Mouse (Mus musculus) lung, embryonic 15.5 days (tissue): Measurements from ENCODE around the gene Utp6. TPM values are rescaled to one million over a fixed set of nuclear protein-coding genes. Genes with fewer than 3 reads are reported as not detected.
"Not testable (repeated sequence)": the region's sequence is repeated elsewhere in the genome, so short reads cannot be mapped to it uniquely, and the experiment has no call there.

ENCODE experiments used
- ATAC-seq: fragments of 200-750 bp; cut with Nextera tagmentation; 2 replicates; pipeline ENCODE4 v1.8.0; 2017; ENCODE audit warnings: moderate number of reproducible peaks, borderline replicate concordance; ENCODE audit not compliant: low FRiP score, low TSS enrichment; ENCODE audit errors: extremely low read depth
- H3K27ac ChIP-seq: fragments of 300-500 bp; sonication (generic); 2 replicates; pipeline ENCODE4 v1.5.1; 2015; ENCODE audit warnings: moderate library complexity, mild to moderate bottlenecking, inconsistent platforms
- H3K27me3 ChIP-seq: fragments of 300-500 bp; sonication (generic); 2 replicates; pipeline ENCODE4 v1.6.1; 2015; ENCODE audit warnings: inconsistent platforms
- H3K36me3 ChIP-seq: fragments of 300-500 bp; sonication (generic); 2 replicates; pipeline ENCODE4 v1.6.1; 2015; ENCODE audit warnings: inconsistent platforms
- H3K4me1 ChIP-seq: fragments of 300-500 bp; sonication (generic); 2 replicates; pipeline ENCODE4 v1.6.1; 2015; ENCODE audit warnings: inconsistent platforms
- H3K4me2 ChIP-seq: fragments of 300-500 bp; sonication (generic); 2 replicates; pipeline ENCODE4 v1.6.1; 2015; ENCODE audit warnings: inconsistent platforms, mild to moderate bottlenecking, moderate library complexity
- H3K4me3 ChIP-seq: fragments of 300-500 bp; sonication (generic); 2 replicates; pipeline ENCODE4 v1.5.1; 2015; ENCODE audit warnings: mild to moderate bottlenecking, inconsistent platforms
- H3K9ac ChIP-seq: fragments of 300-500 bp; sonication (generic); 2 replicates; pipeline ENCODE4 v1.6.1; 2015; ENCODE audit warnings: inconsistent platforms
- H3K9me3 ChIP-seq: fragments of 300-500 bp; sonication (generic); 2 replicates; pipeline ENCODE4 v1.6.1; 2016; ENCODE audit warnings: inconsistent platforms
- WGBS: fragments of 180-500 bp; shearing (Covaris S2); methylation state at CpG from one replicate; pipeline ENCODE4 v1.1.7; 2015; 5-methylcytosine and 5-hydroxymethylcytosine counted together
- polyA plus RNA-seq: library from polyadenylated mRNA; unstranded; fragments of >200 nt; fragmentation: Nextera tagmentation; extraction: Ambion mirVana; gene quantifications from 2 replicates; pipeline ENCODE4 v1.2.1, GENCODE M21; 2015

Gene Utp6
- polyA plus RNA-seq, 1 experiment from 2014 or later = 55.0 TPM

DNA sequence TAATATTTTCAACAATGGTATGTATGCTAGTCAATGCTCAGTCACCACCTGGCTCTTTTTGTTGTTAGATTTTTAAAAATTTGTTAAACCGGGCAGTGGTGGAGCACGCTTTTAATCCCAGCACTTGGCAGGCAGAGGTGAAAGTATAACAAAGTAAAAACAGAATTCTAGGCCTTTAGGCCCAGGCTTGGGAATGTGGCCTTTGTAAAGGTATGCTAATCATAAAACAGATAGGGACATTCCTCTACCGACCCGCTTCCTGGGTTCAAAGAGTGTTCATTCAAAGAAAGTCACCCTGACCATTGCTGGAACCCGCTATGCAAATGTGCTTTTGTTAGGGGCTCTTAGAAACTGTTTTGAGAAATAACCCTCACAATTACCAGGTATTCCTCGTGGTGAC lies 14.5 kb upstream of the Utp6 start:
- not testable (repeated sequence) for H3K4me3 ChIP-seq, H3K9me3 ChIP-seq, ATAC-seq, H3K27ac ChIP-seq, H3K36me3 ChIP-seq, H3K9ac ChIP-seq, H3K4me2 ChIP-seq
- Histone ChIP-seq H3K4me1 (peaks cover 13% of the 10 kb centered on the region), H3K27me3 (peaks cover 33% of the 10 kb centered on the region)
- 85% methylated on average over 6 of the region's 6 CpGs for WGBS

GRCm38 (mm10) chr11:79976222-79976621 lies 14.0 kb upstream of the Utp6 start:
- Histone ChIP-seq H3K4me3 (no peak overlapping the region), H3K36me3 (no peaks in the 10 kb centered on the region), H3K9me3 (no peaks in the 10 kb centered on the region), H3K27ac (no peak overlapping the region), H3K9ac (no peak overlapping the region), H3K27me3 (peaks cover 33% of the 10 kb centered on the region), H3K4me2 (no peak overlapping the region), H3K4me1 (peaks cover 13% of the 10 kb centered on the region)
- ATAC-seq = no peak
- 97% methylated on average over 1 of the region's 1 CpGs for WGBS

- Histone ChIP-seq H3K4me3 (no peak overlapping the region), H3K4me1 (peaks cover 13% of the 10 kb centered on the region), H3K9me3 (no peaks in the 10 kb centered on the region), H3K9ac (no peak overlapping the region), H3K27ac (no peak overlapping the region), H3K27me3 (peaks cover 33% of the 10 kb centered on the region), H3K4me2 (no peak overlapping the region), H3K36me3 (no peaks in the 10 kb centered on the region)
- no peak for ATAC-seq
- WGBS = 78% methylated on average over 2 of the region's 2 CpGs
Measured at GRCm38 (mm10) chr11:79975377-79975776, 13.2 kb upstream of the Utp6 start.

DNA sequence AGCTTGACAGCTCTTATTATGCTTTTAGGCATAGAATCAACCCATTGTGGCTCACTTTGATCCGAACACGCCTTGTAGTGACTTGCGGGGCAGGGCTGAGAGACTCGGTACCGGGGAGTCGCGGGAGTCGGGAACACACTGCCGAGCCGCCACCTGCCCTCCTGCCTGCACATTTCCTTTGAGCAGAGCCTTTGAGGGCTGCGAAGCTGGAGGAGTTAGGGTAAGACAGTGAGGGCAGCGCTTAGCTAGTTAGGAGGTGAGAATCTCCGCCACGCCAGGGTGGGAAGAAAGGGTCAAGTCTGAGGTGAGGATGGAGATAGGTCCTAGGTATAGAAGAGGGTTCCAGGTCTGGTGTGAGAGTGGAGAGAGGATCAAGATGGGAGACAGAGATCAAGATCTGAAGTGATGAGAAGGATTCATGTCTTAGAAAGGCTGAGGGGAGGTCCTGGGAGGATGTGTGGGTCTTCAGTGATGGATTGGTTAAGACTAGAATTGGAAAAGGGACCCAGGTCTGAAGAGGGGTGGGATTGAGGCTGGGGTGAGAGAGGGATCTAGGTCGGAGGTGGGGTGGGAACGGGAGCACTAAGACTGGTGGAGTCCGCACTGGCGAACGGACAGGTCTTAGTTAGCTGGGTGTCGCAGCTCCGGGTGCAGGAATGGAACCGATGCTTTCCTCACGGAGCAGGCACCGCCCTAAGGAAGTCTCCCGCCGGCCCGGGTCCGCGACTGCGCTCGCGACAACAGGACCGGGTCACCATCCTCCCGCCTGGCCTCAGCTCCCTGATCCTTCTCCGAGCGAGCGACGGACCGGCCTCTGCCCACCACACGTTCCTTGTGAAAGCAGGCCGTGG lies 11.7 kb upstream of the Utp6 start:
- peaks cover 33% of the 10 kb centered on the region for H3K27me3 ChIP-seq
- no peaks in the 10 kb centered on the region for H3K36me3 ChIP-seq
- H3K4me1 ChIP-seq = peaks cover 13% of the 10 kb centered on the region
- H3K4me2 ChIP-seq = peak overlapping the region; percentile 90
- peak overlapping the region; percentile 48 for H3K9ac ChIP-seq
- no peak overlapping the region for H3K27ac ChIP-seq
- peak; percentile 39 for ATAC-seq
- no peaks in the 10 kb centered on the region for H3K9me3 ChIP-seq
- peak overlapping the region; percentile 45 for H3K4me3 ChIP-seq
- under 1% methylated on average over 41 of the region's 41 CpGs for WGBS

- ATAC-seq = no peak
- H3K4me3 ChIP-seq = peak overlapping the region; percentile 45
- WGBS = 13% methylated on average over 8 of the region's 8 CpGs
- H3K36me3 ChIP-seq = no peaks in the 10 kb centered on the region
- no peaks in the 10 kb centered on the region for H3K9me3 ChIP-seq
- H3K27ac ChIP-seq = no peak overlapping the region
- 0 out of 2 replicates have a peak overlapping the region, but pooled peaks have one; percentile 48 for H3K9ac ChIP-seq
- H3K4me1 ChIP-seq = peaks cover 13% of the 10 kb centered on the region
- peak overlapping the region; percentile 90 for H3K4me2 ChIP-seq
- H3K27me3 ChIP-seq = peaks cover 33% of the 10 kb centered on the region
Measured at GRCm38 (mm10) chr11:79973133-79973532, 10.9 kb upstream of the Utp6 start.

DNA sequence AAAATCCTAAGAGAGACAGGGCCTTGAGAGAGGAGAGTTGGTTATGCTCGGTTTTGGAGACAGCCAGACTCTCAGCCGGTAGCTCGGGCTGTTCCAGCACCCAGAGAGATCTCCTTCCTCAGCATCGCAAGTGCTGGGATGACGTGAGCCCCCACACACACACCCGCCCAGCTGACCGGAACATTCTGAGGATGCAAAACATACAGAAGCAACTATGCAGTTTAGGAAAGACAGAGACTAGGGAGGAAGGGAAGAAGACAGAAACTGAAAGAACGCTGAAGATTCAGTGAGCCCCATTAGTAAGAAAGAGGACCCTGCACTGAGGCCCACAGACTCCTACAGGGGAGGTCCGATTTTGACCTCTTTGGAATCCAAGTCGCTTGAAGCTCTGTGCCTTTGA lies 5.6 kb upstream of the Utp6 start:
- no peaks in the 10 kb centered on the region for H3K36me3 ChIP-seq
- H3K27ac ChIP-seq = no peak overlapping the region
- no peak overlapping the region for H3K4me3 ChIP-seq
- no peak overlapping the region for H3K9ac ChIP-seq
- 74% methylated on average over 10 of the region's 10 CpGs for WGBS
- no peaks in the 10 kb centered on the region for H3K9me3 ChIP-seq
- no peak overlapping the region for H3K4me2 ChIP-seq
- ATAC-seq = no peak
- H3K4me1 ChIP-seq = peaks cover 7% of the 10 kb centered on the region; the same call in 1 of the 2 replicates
- H3K27me3 ChIP-seq = peaks cover 6% of the 10 kb centered on the region; the same call in 1 of the 2 replicates

- H3K27ac ChIP-seq = no peak overlapping the region
- 51% methylated on average over 8 of the region's 8 CpGs for WGBS
- no peak for ATAC-seq
- H3K9ac ChIP-seq = no peak overlapping the region
- H3K36me3 ChIP-seq = no peaks in the 10 kb centered on the region
- peaks cover 14% of the 10 kb centered on the region for H3K4me1 ChIP-seq
- 0 out of 2 replicates have a peak overlapping the region, but pooled peaks have one; percentile 22 for H3K4me2 ChIP-seq
- H3K27me3 ChIP-seq = no peaks in the 10 kb centered on the region
- no peak overlapping the region for H3K4me3 ChIP-seq
- H3K9me3 ChIP-seq = no peaks in the 10 kb centered on the region
Measured at GRCm38 (mm10) chr11:79965896-79966295, 3.7 kb upstream of the Utp6 start.

- Histone ChIP-seq H3K4me2 (peak overlapping the region; percentile 68), H3K4me1 (peaks cover 17% of the 10 kb centered on the region), H3K4me3 (peak overlapping the region; percentile 78; the same call in 1 of the 2 replicates), H3K27me3 (no peaks in the 10 kb centered on the region), H3K36me3 (peaks cover 13% of the 10 kb centered on the region), H3K9me3 (no peaks in the 10 kb centered on the region), H3K27ac (no peak overlapping the region), H3K9ac (no peak overlapping the region)
- no peak for ATAC-seq
- WGBS = 39% methylated on average over 8 of the region's 8 CpGs
Measured at GRCm38 (mm10) chr11:79963212-79963974, 1.2 kb upstream of the Utp6 start.

GRCm38 (mm10) chr11:79962877-79963183 lies 640 bp upstream of the Utp6 start:
- Histone ChIP-seq H3K9ac (peak overlapping the region; percentile 14), H3K27me3 (no peaks in the 10 kb centered on the region), H3K4me3 (peak overlapping the region; percentile 78), H3K4me1 (peaks cover 17% of the 10 kb centered on the region), H3K9me3 (no peaks in the 10 kb centered on the region), H3K27ac (no peak overlapping the region), H3K4me2 (peak overlapping the region; percentile 68), H3K36me3 (peaks cover 18% of the 10 kb centered on the region)
- 2% methylated on average over 9 of the region's 9 CpGs for WGBS
- no peak for ATAC-seq

DNA sequence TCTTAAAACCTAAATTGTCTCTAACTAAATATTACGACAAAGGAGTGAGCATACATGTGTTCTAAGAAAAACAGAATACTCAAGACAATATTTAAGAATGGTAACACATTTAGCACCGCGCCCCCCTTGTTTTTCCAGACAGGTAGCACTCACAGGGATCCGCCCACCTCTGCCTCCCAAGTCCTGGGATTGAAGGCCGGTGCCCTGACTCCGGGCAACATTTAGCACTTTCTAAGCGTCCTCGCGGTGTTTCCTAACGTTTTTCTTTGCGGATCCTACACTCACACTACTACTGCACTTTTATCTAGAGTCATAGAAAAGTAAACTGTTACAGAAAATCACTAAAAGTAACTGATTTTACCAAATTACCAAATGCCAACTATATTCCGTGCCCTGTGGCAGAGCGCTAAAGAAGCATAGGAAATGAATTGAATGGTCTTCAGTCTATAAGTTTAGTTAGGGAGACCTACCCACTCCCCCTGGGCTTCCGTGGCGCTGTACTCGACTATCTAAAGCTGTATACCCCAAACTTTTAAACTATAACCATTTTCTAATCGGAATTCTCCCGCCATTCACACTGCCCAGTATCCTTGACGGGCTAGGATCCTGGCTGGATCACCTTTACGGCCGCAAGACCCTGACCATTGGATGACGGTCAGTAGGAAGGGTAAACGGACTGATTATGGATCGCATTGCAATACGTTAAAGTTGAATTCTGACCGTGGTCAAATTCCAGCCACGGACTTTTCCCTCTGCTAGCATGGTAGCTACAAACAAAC lies 655 bp downstream of the Utp6 start:
- ATAC-seq = peak; percentile 40
- WGBS = 4% methylated on average over 27 of the region's 27 CpGs

DNA sequence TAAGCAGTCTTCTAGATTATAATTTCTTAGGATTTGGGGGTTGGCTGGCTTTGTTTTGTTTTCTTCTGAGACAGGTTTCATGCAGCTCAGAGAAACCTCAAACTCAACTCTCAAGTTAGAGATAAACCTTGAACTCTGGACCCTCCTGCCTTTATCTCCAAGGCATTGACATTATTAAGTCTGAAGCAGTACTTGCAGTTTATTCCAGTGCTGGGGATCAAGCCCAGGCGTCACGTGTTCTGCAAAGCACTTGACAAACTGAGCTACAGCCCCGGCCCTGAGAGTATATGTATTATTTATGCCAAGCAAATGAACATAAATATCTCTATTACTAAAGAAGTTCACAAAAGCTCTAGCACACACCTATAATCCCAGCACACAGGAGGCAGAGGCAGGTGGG lies 14.9 kb downstream of the Utp6 start:
- ATAC-seq = no peak
- H3K27ac ChIP-seq = no peak overlapping the region
- H3K9me3 ChIP-seq = no peaks in the 10 kb centered on the region
- H3K4me1 ChIP-seq = no peaks in the 10 kb centered on the region
- H3K4me3 ChIP-seq = no peak overlapping the region
- WGBS = 92% methylated on average over 3 of the region's 3 CpGs
- no peaks in the 10 kb centered on the region for H3K27me3 ChIP-seq
- no peak overlapping the region for H3K4me2 ChIP-seq
- H3K9ac ChIP-seq = no peak overlapping the region
- peaks cover 81% of the 10 kb centered on the region for H3K36me3 ChIP-seq

More for the DNA sequence above, 655 bp downstream of the Utp6 start:
- Histone ChIP-seq H3K27ac (peak overlapping the region; percentile 78), H3K4me1 (peaks cover 17% of the 10 kb centered on the region), H3K9ac (peak overlapping the region; percentile 68), H3K9me3 (no peaks in the 10 kb centered on the region), H3K4me2 (peak overlapping the region; percentile 77), H3K4me3 (peak overlapping the region; percentile 78), H3K36me3 (peaks cover 30% of the 10 kb centered on the region), H3K27me3 (no peaks in the 10 kb centered on the region)
